Mouse (Mus musculus) thymus, postnatal 10 days (tissue): ENCODE data around the gene Dnaic2.

Experiments
- DNase-seq, 2 experiments: peaks; one replicate each; pipeline ENCODE4 v3.0.0; 2021; ENCODE audit warnings: low spot score in 2 of 2

The Dnaic2 gene

GRCm38 (mm10) chr11:114798624-114799023 is 71.4 kb downstream of the Dnaic2 start, which contains the start of gene Gpr142:
Gene Gpr142, plus strand, starts transcription at chr11:114798924.
- DNase-seq = no peak

DNA sequence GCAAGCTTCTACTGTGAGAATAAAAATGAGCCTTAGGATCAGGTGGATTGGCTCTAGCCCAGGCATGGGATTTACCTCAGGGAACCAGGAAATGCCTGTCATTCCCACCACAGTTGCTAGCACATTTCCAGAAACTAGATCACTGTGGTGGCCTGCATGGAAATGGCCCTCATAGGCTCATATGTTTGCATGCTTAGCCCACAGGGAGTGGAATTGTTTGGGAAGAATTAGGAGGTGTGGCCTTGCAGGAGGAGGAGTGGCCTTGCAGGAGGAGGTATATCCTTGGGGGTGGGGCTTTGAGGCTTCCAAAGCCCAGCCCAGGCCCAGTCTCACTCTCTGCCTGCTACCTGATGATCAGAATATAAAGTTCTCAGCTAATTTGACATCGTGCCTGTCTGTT is 74.7 kb downstream of the Dnaic2 start:
- DNase-seq = no peak

DNA sequence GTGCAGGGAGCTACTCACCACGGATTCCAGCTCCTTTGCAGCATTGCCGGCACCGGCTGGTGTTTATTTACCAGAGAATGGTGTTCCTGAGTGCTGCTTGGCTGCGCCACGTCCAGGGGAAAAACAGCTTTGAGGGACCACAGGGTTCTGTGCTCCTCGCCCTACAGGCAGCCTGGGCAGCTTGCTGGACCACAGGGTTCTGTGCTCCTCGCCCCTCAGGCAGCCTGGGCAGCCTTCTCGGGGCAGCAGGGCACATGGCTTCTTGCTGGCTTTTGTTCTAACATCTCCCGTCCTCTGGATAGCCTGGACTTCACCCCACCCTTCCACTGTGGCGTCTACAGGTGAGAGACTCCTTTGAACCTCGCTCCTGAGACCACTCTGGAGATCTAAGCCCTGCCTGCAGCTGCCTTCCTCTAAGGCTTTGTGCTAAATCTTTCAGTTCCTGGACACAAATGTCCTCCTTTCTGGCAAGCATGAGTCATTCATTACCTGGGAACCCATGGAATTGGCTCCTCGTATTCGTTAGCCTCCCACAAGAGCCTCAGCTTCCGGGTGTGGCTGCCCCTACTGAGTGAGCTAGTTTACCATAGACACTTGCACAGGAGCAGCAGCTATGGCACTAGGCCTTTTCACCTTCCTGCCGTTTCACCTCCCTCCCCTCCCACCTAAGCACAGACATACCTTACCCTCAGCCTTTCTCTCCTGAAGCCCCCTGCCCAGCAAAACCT is 75.5 kb downstream of the Dnaic2 start:
- no peak for DNase-seq

DNA sequence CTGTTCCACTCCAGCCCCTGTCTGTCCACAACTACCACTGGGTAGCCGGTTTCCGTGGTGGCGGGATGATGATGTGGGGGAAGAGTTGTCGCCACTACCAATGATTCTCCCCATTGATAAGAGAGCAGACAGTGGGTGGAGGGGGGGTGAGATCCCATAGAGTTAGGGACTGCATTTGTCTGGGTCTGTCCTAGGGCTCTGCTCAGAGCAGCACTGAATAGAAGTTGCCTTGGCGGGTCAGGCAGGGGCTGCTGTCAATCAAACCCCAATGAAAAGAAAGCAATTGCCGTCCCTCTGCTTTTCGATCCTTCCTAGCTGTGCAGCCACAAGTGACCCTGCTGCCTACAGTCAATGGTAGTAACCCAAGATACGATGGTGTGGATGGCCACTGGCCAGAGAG is 76.8 kb downstream of the Dnaic2 start:
- no peak for DNase-seq

DNA sequence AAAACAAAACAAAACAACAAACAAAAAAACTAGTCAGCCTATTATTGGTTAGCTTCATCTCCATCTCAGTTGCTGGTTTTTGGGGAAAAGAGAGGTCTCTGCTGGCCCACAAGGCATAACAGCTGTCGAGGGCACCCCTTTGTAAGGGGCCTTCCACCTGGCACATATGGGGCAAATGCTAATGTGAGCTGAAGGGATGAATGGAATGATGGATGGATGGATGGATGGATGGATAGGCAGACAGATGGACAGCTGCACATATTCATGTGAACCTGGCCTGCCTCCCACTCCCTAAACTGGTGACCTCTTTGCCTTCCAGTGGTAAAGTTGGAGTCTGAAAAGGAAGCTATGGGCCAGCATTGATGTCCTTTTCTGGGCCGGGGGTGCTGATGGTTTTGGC is 79.8 kb downstream of the Dnaic2 start:
- no peak for DNase-seq
